Mouse (Mus musculus) small intestine, adult 2 months (tissue): ENCODE measurements around the gene Ints14. TPM values are rescaled to one million over a fixed set of nuclear protein-coding genes. Genes with fewer than 3 reads are reported as not detected.
"Not testable (repeated sequence)": the region's sequence is repeated elsewhere in the genome, so short reads cannot be mapped to it uniquely, and the experiment has no call there.

Experiments
- H3K27ac ChIP-seq: fragments of 200-500 bp; 2 replicates; pipeline ENCODE4 v1.5.1; 2012; ENCODE audit warnings: low read depth, low read length, control low read depth, inconsistent platforms; ENCODE audit not compliant: insufficient read depth
- H3K27me3 ChIP-seq: fragments of 200-500 bp; 2 replicates; pipeline ENCODE4 v1.6.1; 2012; ENCODE audit warnings: mild to moderate bottlenecking, moderate library complexity, low read length, inconsistent platforms; ENCODE audit not compliant: control insufficient read depth, insufficient read depth
- H3K36me3 ChIP-seq: fragments of 200-500 bp; 2 replicates; pipeline ENCODE4 v1.6.1; 2012; ENCODE audit warnings: mild to moderate bottlenecking, low read length, control low read depth, inconsistent platforms; ENCODE audit not compliant: control insufficient read depth, insufficient read depth
- H3K4me1 ChIP-seq: fragments of 200-500 bp; 2 replicates; pipeline ENCODE4 v1.6.1; 2012; ENCODE audit warnings: low read length, inconsistent platforms, mixed read lengths; ENCODE audit not compliant: control insufficient read depth, insufficient read depth, insufficient read length
- H3K4me3 ChIP-seq: fragments of 200-500 bp; 2 replicates; pipeline ENCODE4 v1.5.1; 2012; ENCODE audit warnings: low read depth, mild to moderate bottlenecking, control low read depth, inconsistent platforms, low read length, moderate library complexity
- CTCF ChIP-seq: fragments of 200-500 bp; IDR thresholded peaks from 2 replicates; pipeline ENCODE4 v1.5.1; 2012; ENCODE audit warnings: low read depth, mild to moderate bottlenecking, control low read depth, inconsistent platforms, low read length, moderate library complexity, mixed read lengths; ENCODE audit not compliant: insufficient replicate concordance, insufficient read length; ENCODE audit errors: extremely low read depth
- POLR2A ChIP-seq: fragments of 200-500 bp; IDR thresholded peaks from 2 replicates; pipeline ENCODE4 v1.6.1; 2012; ENCODE audit warnings: low read depth, mild to moderate bottlenecking, control low read depth, inconsistent platforms, low read length, moderate library complexity
- WGBS: fragments of 180-500 bp; shearing (Covaris S2); methylation state at CpG from one replicate; pipeline ENCODE4 v1.1.7; 2018; 5-methylcytosine and 5-hydroxymethylcytosine counted together
- polyA plus RNA-seq: library from polyadenylated mRNA; depleted of rRNA; stranded (reverse); fragments of >200 nt; gene quantifications from 2 replicates; pipeline ENCODE4 v1.2.3, GENCODE M21; 2012

Gene Ints14
- polyA plus RNA-seq, 1 experiment = 7.2 TPM

DNA sequence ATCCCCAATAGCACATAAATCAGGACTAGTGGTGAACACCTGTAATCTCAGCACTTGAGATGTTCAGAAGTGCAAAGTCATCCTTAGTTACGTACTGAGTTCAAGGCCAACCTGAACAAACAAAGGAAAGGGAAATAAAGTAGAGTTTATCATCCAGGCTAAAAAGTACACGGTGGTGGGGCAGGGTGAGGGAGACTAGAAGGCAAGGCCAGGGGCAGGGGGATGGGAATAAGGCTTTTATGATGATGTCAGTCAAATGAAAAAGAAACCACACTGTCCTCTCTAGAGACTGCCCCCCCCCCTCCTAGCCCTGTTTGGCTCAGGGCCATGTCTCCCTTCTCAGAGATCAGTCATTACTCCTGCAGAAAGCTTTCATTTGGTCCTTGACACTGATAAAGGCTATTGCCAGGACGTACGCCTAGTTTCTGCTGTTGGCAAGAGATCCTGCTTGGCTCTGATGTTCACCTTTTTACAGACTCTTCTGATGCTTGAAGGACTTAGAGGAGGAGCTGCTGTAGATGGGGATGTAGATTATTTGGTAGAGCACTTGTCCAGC is 62.0 kb downstream of the Ints14 start:
- no peaks in the 10 kb centered on the region for H3K27me3 ChIP-seq
- H3K27ac ChIP-seq = peak overlapping the region; percentile 15; the same call in 1 of the 2 replicates
- H3K36me3 ChIP-seq = no peaks in the 10 kb centered on the region
- 22% methylated on average over 4 of the region's 4 CpGs for WGBS
- H3K4me3 ChIP-seq = no peak overlapping the region
- no peak for TF ChIP-seq CTCF
- no peak for TF ChIP-seq POLR2A
- peaks cover 18% of the 10 kb centered on the region; the same call in 1 of the 2 replicates for H3K4me1 ChIP-seq

DNA sequence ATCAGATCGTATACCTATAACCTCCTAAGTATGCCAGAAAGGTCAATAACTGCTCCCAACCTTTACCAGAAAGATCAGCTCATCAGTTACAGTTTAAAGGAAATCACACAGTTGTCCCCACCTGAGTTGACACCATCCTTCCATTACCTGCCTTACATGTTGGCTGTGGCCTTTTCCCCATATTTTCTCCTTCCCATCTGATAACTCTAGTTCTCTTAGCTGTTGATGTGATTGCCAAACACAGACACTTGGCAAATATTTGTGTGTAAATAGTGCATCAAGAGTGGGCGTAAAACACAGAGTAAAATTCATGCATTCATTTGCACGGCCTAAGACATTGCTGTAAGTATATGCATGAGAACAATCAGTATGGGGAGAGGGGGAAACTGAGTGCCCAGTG is 62.7 kb downstream of the Ints14 start:
- WGBS = 65% methylated on average over 3 of the region's 3 CpGs
- Histone ChIP-seq H3K27me3 (no peaks in the 10 kb centered on the region), H3K4me3 (no peak overlapping the region), H3K27ac (no peak overlapping the region), H3K4me1 (peaks cover 17% of the 10 kb centered on the region; the same call in 1 of the 2 replicates), H3K36me3 (no peaks in the 10 kb centered on the region)
- no peak for TF ChIP-seq POLR2A

DNA sequence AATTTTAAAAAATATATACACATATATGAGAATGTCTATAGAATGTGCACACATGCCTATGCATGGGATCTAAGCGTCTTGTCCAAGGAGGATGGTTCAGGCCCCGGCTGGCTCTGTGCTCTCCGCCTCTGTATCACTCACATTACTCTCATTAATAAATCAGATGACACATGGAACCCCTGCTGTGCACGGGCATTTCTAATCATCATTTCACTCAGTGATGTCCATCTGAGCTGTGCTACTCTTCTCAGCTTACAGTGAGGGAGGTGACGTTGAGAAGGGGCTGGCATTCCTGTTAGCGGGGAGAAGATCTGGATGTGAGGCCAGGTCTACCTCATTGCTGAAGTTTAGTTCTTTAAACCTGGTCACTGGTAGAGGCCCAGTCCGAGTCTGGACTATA is 66.5 kb downstream of the Ints14 start:
- Histone ChIP-seq H3K36me3 (no peaks in the 10 kb centered on the region), H3K4me3 (no peak overlapping the region), H3K27ac (no peak overlapping the region), H3K4me1 (peaks cover 13% of the 10 kb centered on the region; the same call in 1 of the 2 replicates), H3K27me3 (no peaks in the 10 kb centered on the region)
- TF ChIP-seq CTCF (no peak), POLR2A (no peak)
- 91% methylated on average over 7 of the region's 7 CpGs for WGBS

DNA sequence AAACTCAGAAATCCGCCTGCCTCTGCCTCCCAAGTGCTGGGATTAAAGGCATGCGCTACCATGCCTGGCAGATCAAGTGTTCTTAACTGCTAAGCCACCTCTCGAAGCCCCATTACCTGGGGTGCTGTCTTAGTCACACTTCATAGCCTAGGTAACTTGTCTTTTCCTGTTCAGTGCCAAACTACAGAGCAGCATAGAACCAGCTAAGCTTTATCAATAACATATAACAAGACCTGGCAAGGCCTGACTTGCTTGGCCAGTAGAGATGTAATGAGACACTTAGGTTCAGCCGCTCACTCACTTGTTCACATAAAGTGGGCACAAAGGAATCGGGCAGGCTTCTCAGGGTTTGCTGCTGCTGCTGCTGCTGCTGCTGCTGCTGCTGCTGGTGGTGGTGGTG is 67.6 kb downstream of the Ints14 start:
- Histone ChIP-seq H3K4me3 (no peak overlapping the region), H3K4me1 (peaks cover 6% of the 10 kb centered on the region; the same call in 1 of the 2 replicates), H3K36me3 (no peaks in the 10 kb centered on the region), H3K27me3 (no peaks in the 10 kb centered on the region), H3K27ac (no peak overlapping the region)
- 93% methylated on average over 5 of the region's 5 CpGs for WGBS
- TF ChIP-seq CTCF = no peak
- TF ChIP-seq POLR2A = no peak

DNA sequence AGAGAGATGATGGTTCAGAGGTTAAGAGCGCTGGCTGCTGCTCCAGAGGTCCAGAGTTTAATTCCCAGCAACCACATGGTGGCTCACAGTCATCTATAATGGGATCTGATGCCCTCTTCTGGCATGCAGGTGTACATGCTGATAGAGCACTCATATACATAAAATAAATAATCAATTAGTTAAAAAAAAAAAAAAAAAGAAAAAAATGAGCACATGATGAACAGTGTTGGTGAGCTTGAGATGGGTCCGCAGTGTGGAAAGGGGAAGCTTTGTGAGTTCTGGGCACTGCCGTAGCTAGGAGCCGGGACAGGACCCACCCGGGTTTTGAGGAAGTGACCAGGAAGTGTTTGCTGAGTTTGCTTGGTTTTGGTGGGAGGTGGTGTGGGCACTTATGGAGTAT is 70.7 kb downstream of the Ints14 start:
- H3K4me1 ChIP-seq, H3K36me3 ChIP-seq, H3K27me3 ChIP-seq, H3K27ac ChIP-seq, H3K4me3 ChIP-seq: not testable (repeated sequence)
- 60% methylated on average over 5 of the region's 5 CpGs for WGBS

DNA sequence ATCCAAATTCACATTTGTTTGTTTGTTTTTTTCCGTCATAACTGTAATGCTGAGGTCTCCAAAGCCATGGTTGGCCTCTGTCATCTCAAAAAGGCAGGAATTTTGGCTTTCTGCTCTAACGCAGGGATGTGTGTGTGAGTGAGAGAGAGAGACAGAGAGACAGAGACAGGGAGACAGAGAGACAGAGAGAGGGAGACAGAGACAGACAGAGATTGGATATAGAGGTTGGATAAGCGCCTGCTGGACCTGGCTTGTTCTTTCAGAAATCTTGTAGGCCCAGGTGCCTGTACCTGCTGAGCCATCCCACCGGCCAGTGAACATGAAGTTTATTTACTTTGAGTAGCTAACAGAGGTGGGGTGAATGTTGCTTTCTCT is 71.2 kb downstream of the Ints14 start:
- TF ChIP-seq POLR2A (no peak), CTCF (no peak)
- Histone ChIP-seq H3K36me3 (peaks cover 2% of the 10 kb centered on the region), H3K27me3 (no peaks in the 10 kb centered on the region), H3K27ac (no peak overlapping the region; the same call in 1 of the 2 replicates), H3K4me3 (peak overlapping the region; percentile 11; the same call in 1 of the 2 replicates), H3K4me1 (peaks cover 6% of the 10 kb centered on the region; the same call in 1 of the 2 replicates)
- WGBS = 36% methylated on average over 4 of the region's 4 CpGs

DNA sequence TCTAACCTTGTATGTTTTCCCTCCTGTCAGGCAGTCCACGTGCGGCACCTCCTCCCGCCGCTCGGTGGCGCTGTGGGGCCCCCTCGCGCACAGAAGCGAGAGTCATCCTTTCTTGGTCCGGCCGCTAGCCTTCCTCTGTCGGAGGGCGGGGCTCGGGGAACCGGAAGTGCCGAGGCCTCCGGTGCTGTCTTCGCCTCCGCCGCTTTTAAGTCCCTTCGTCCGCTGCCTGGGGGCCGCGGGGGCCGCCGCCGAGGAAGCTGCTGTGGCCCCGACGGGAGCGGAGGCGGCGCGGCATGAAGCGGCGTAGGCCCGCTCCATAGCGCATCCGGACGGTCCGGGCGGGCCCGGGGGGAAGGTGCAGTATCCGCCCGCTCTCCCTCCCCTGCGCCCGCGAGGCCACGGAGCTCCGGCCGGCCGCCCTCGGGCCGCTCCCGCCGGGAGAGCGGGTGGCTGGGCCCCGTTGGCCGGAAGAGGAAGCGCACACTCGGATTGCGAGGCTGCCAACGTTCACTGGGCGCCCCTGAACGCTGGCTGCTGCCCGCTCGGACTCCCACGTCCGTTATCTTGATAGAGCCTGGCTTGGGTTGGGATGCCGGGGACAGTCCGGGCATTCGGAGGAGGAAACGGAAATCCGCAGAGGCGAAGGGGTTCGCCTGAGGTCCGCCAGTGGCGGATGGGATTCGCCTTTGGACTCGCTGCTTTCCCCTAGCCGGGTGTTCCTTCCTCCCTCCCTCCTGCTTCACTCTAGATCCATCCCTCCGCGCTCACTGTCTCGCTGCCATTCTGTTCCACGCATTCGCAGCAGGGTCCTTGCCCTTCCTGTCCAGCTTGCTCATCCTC is 71.8 kb downstream of the Ints14 start, which contains the start of gene Dpp8:
Gene Dpp8 (plus strand): TSS at position 146 of the 840 bp plus-strand sequence.
- peak; percentile 94 for TF ChIP-seq CTCF
- peak; percentile 46; the same call in 1 of the 2 replicates for TF ChIP-seq POLR2A
- Histone ChIP-seq H3K27ac (peak within 1 kb of the TSS; percentile 86), H3K4me1 (peaks cover 6% of the 10 kb centered on the region; the same call in 1 of the 2 replicates), H3K36me3 (peaks cover 4% of the 10 kb centered on the region), H3K27me3 (no peaks in the 10 kb centered on the region), H3K4me3 (peak within 1 kb of the TSS; percentile 88)
- WGBS = under 1% methylated on average over 83 of the region's 85 CpGs
